22 mouse cellular contexts compared by ENCODE assay signal in genomic region chr3:51495646-51496045, GRCm38 (mm10). TPM values are rescaled to one million over a fixed set of nuclear protein-coding genes. Genes with fewer than 3 reads are reported as not detected.
DNase-seq lines count a peak whose midpoint lies in the region; ATAC-seq and TF ChIP-seq lines count a peak whose summit lies in the region.
"Had no signal": no experiment of that assay in that cellular context is flagged by ENCODE, and none has a peak within 500 bp of the region (broad histone marks: within the 10 kb centered on the region; RNA-seq: fewer than 3 reads in every experiment).

No protein-coding gene starts in this region.

- ATAC-seq in stomach, postnatal 0 days (ENCODE audit: low FRiP score, low TSS enrichment) = no peak
- ATAC-seq in hindbrain, embryonic 14.5 days (ENCODE audit: low FRiP score) = no peak
- ATAC-seq: forebrain, embryonic 13.5 days; forebrain, postnatal 0 days; Patski had no signal

- no peak overlapping the region for H3K9ac ChIP-seq in stomach, postnatal 0 days (ENCODE audit: low read length)
- no peak overlapping the region for H3K9ac ChIP-seq in hindbrain, embryonic 14.5 days
- H3K9ac ChIP-seq: forebrain, embryonic 13.5 days; forebrain, postnatal 0 days; hindbrain, embryonic 13.5 days had no signal

- no peaks in the 10 kb centered on the region for H3K4me1 ChIP-seq in stomach, postnatal 0 days (replicated peaks; ENCODE audit: control insufficient read depth, insufficient read depth)
- no peaks in the 10 kb centered on the region for H3K4me1 ChIP-seq in hindbrain, embryonic 14.5 days (replicated peaks; ENCODE audit: control insufficient read depth, insufficient read depth, low read length)
- H3K4me1 ChIP-seq: embryonic facial prominence, embryonic 10.5 days; forebrain, embryonic 13.5 days; hindbrain, embryonic 13.5 days had no signal

- no peaks in the 10 kb centered on the region for H3K36me3 ChIP-seq in stomach, postnatal 0 days (ENCODE audit: control insufficient read depth, insufficient read depth, low read length)
- peaks cover 11% of the 10 kb centered on the region for H3K36me3 ChIP-seq in hindbrain, embryonic 14.5 days (replicated peaks; ENCODE audit: control insufficient read depth, insufficient read depth)

- peak; percentile 17 for TF ChIP-seq CTCF in layer of hippocampus, adult 2 months (conservative IDR thresholded peaks at IDR 0.05)
- no peak for TF ChIP-seq CTCF in stomach, postnatal 0 days (IDR thresholded peaks at IDR 0.05; ENCODE audit: low read depth)

- 88% methylated on average over 9 of the region's 9 CpGs for WGBS in stomach, postnatal 0 days
- 95% methylated on average over 9 of the region's 9 CpGs for WGBS in hindbrain, embryonic 14.5 days

- H3K27me3 ChIP-seq in stomach, postnatal 0 days (ENCODE audit: control insufficient read depth, insufficient read depth, low read length) = no peaks in the 10 kb centered on the region
- no peaks in the 10 kb centered on the region for H3K27me3 ChIP-seq in hindbrain, embryonic 14.5 days (ENCODE audit: control insufficient read depth, insufficient read depth, low read length)
- H3K27me3 ChIP-seq: CH12.LX; forebrain, embryonic 13.5 days; hindbrain, embryonic 13.5 days; Patski had no signal

- H3K4me3 ChIP-seq in layer of hippocampus, adult 2 months = no peak overlapping the region
- no peak overlapping the region for H3K4me3 ChIP-seq in stomach, postnatal 0 days (ENCODE audit: low read depth, low read length)
- H3K4me3 ChIP-seq in hindbrain, embryonic 14.5 days (replicated peaks; ENCODE audit: low read length) = no peak overlapping the region
- H3K4me3 ChIP-seq: embryonic facial prominence, embryonic 10.5 days; forebrain, embryonic 13.5 days; gastrocnemius, adult 2 months; hindbrain, embryonic 13.5 days had no signal

- no peak overlapping the region for H3K4me2 ChIP-seq in stomach, postnatal 0 days (replicated peaks; ENCODE audit: low read depth)
- H3K4me2 ChIP-seq in hindbrain, embryonic 14.5 days (replicated peaks) = no peak overlapping the region
- H3K4me2 ChIP-seq: forebrain, embryonic 13.5 days; hindbrain, embryonic 13.5 days had no signal

- TF ChIP-seq EP300 in stomach, postnatal 0 days (optimal IDR thresholded peaks at IDR 0.05) = no peak

- H3K27ac ChIP-seq in layer of hippocampus, adult 2 months = no peak overlapping the region
- no peak overlapping the region for H3K27ac ChIP-seq in stomach, postnatal 0 days (replicated peaks)
- no peak overlapping the region for H3K27ac ChIP-seq in hindbrain, embryonic 14.5 days
- H3K27ac ChIP-seq: embryonic facial prominence, embryonic 10.5 days; forebrain, embryonic 13.5 days; gastrocnemius, adult 2 months; hindbrain, embryonic 13.5 days had no signal

- no peaks in the 10 kb centered on the region for H3K9me3 ChIP-seq in stomach, postnatal 0 days (ENCODE audit: control insufficient read depth, low read length)
- no peaks in the 10 kb centered on the region for H3K9me3 ChIP-seq in hindbrain, embryonic 14.5 days (ENCODE audit: control insufficient read depth, low read length)
- H3K9me3 ChIP-seq: embryonic facial prominence, embryonic 10.5 days; forebrain, embryonic 13.5 days; hindbrain, embryonic 13.5 days had no signal

- no peak for DNase-seq in layer of hippocampus, adult 2 months (ENCODE audit: low spot score in 2 of 2)
- DNase-seq in layer of hippocampus, adult 9-11 months = no peak
- DNase-seq in thymus, postnatal 0 days (ENCODE audit: low spot score) = peak; percentile 56
- DNase-seq in thymus, postnatal 36 days = no peak
- peak; percentile 49 for DNase-seq in induced T-regulatory cell, adult 2 months (ENCODE audit: low read depth)
- DNase-seq in thymus, postnatal 4 days = peak; percentile 43
- no peak for DNase-seq in stomach, postnatal 0 days (ENCODE audit: low spot score)
- no peak for DNase-seq in hindbrain, embryonic 14.5 days (ENCODE audit: low spot score)
- DNase-seq: adrenal gland, adult 8-10 months; adrenal gland, postnatal 36 days; cerebellum, adult 2 months; cerebellum, postnatal 10 days; forebrain, postnatal 0 days; gastrocnemius, adult 2 months; gastrocnemius, postnatal 36 days; heart, adult 11 months; heart, postnatal 10 days had no signal

RNA-seq across cellular contexts. Expression of gene Rab33b, which starts 11.9 kb away (rescaled TPM):
- 10 to 100 TPM; 22.8 to 25.4 TPM for total RNA-seq in layer of hippocampus, adult 2 months (2021)
- polyA plus RNA-seq in thymus, postnatal 0 days (2015; fragmentation: Nextera tagmentation; extraction: Ambion mirVana) = 21.5 and 21.7 TPM in 2 replicates
- 15.9 TPM in 2 replicates for polyA plus RNA-seq in stomach, postnatal 0 days (2015; fragmentation: Nextera tagmentation; extraction: Ambion mirVana)
- polyA plus RNA-seq in hindbrain, embryonic 14.5 days (2014; fragmentation: Nextera tagmentation; extraction: Ambion mirVana) = 26.6 and 29.9 TPM in 2 replicates

Comparison
In these comparisons a context has a peak if more than half of its experiments do, and no peak if none do; other contexts are left out.
1. DNase-seq: peak in thymus, postnatal 0 days (single experiment), induced T-regulatory cell, adult 2 months (single experiment) and thymus, postnatal 4 days (single experiment); none in layer of hippocampus, adult 2 months (0 of 2), layer of hippocampus, adult 9-11 months (single experiment), thymus, postnatal 36 days (0 of 2), stomach, postnatal 0 days (single experiment) and hindbrain, embryonic 14.5 days (single experiment).